Mouse (Mus musculus): ENCODE data around the gene Nav2.

- TF ChIP-seq CTCF (IDR thresholded peaks at IDR 0.05) (no peak), EP300 (IDR thresholded peaks at IDR 0.05; ENCODE audit: insufficient read depth, low read depth, low read length) (no peak), POLR2A (IDR thresholded peaks at IDR 0.05; ENCODE audit: insufficient read depth, low read depth, low read length) (no peak)
These were observed 441.9 kb downstream of the Nav2 start for GRCm38 (mm10) chr7:49350321-49351007.

Data from heart, adult 2 months (tissue).